Mouse (Mus musculus) retina, embryonic 14.5 days (tissue): Measurements from ENCODE around the gene Akap11.

Experiments
- DNase-seq: peaks from one replicate; pipeline ENCODE4 v3.0.0-alpha.2; 2015; ENCODE audit warnings: low spot score

Akap11 gene

DNA sequence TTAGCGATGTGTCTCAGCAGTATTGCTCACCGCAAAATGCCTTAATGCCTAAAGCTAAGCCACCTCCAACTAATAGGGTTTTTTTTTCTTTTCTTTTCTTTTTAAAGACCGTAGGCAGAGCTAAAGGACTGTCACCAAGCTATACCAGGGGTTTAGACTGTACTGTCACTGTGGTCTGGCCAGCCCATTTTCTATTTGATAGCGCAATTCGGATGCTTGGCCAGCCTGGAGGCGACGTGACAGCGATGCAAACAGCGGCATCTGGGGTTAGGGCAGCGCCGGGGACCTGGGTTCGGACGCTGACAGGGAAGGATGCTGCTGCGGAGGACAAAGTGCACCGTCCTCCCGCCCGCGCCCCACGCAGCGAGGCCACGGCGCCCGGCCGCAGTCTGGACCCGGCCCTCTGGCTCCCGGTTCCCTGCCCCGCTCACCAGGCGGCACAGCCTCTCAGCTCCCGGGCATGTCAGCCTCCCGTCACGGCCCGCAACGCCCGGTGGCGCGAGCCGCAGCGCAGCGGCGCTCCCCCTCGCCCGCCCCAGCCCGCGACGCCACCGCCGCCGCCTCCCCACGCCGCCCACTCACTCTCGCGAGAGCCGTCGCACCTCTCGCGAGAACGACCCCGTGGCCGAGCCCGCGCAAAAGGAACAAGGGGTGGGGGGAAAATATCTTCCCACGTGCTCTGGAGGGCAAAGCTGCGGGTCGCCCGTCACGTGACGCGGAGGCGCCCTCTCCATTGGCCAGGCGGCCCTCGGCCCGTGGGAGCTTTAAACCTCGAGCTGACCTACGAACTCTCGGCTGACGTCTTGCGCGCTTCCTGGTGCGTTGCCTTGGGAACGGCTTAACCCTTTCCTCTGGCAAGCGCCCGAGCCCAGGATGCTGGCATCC, at the start of gene Akap11:
Gene Akap11 (minus strand): TSS at position 528 of the 885 bp plus-strand sequence.
- peak; percentile 97 for DNase-seq

DNA sequence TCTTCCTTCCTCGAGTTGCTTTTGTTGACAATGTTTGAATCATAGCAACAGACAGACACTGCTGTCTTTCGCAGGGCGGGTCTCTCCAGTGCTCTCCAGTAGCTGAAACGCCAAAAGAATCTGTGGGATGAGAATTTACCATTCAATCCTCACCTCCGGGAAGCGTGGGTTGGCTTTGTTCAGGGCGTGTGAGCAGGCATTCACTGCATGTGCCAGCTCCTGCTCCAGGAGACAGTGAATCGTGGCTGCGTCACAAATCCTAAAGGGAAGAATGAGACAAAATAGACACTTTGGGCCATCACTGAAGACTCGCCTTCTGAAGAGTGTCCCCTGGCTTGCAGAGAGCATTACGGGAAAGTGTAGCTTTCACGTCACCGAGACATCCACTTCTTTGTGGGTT, 47.6 kb upstream of the Akap11 start:
- DNase-seq: no peak

DNA sequence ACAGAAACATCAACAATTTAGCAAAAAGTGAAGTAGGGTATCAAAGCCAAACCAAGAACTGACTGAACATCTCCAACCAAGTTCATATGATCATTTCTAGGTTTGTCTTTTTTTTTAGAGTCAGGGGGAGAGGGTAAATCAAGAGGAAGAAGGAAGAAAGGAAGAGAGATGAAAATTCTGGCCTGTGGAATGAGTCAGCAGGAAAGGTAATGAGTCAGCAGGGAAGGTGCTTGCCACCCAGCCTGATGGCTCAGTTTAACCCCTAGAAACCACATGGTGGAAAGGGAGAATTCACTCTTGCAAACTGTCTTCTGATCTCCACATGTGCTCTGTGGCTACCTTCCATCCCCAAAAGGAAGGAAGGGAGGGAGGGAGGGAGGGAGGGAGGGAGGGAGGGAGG, 46.6 kb upstream of the Akap11 start:
- no peak for DNase-seq

DNA sequence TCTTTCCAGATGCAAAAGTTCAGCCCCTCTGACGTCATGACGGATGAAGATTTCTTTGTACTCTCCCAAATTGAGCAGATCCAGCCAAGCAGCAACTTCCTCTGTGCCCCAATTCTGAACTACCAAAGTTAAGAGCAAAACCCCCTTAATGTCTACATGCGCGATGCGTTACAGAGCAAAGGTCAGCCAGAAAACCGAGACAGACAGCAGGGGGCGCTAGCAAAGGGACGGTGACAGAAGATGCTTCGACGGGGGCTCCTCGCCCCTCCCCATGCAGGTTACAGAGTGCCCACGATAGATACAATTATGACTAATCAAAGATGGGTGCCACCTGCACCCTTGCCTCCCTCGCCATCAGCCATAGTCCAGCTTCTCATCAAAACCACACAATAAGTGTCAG, 39.3 kb upstream of the Akap11 start:
- peak; percentile 14 for DNase-seq

DNA sequence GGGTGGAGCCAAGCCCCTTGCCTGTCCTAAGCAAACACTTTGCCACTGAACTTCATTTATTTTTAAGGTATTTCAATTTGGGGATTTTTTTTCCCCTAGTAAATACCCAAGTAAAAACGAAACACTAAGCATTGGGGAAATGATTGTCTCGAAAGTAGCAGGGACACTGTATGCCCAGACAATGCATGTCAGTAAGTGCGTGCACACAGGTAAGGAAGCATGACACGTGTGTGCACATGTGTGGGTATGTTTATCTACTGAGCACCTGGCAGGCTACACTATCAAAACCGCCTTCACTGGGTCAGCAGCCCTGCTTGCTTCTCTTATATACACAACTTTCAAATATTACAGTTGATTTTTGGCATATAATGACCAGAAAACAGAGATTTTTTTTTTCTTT, 31.8 kb upstream of the Akap11 start:
- DNase-seq: no peak

DNA sequence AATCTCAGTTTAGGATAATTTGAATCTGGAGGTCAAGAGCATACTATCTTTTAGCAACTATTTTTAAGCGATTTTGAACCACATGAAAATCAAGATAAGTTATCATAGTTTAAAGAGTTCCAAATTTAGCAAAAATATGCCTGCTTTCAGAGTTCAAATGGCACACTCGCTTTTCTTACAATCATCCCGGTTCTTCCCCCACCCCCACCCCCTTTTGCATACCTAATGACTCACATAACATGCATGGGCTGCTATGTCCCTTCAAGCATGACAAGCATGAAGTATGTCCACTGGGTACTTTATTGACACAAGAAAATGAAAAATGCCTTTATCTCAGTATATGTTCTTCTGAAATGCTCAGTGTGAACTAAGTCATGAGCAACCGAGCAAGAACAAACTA, 29.8 kb upstream of the Akap11 start:
- DNase-seq: no peak

DNA sequence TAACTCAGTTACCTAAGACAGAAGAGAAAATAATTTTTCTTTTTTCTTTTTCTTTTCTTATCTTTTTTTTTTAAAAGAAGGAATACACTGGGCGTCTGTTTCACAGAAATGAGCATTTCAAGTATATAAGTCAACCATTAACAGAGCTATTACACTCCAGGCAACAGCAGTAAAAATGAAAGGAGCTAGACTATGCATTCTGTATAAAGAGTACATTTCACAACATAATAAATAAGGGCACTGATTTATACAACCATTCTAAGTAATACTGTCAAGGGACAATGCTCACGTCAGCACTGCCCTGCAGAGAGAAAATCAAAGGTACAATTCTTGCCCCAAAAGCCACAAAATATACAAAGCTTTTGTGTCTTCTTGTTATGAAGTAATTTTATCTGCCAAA, 27.7 kb upstream of the Akap11 start:
- no peak for DNase-seq

DNA sequence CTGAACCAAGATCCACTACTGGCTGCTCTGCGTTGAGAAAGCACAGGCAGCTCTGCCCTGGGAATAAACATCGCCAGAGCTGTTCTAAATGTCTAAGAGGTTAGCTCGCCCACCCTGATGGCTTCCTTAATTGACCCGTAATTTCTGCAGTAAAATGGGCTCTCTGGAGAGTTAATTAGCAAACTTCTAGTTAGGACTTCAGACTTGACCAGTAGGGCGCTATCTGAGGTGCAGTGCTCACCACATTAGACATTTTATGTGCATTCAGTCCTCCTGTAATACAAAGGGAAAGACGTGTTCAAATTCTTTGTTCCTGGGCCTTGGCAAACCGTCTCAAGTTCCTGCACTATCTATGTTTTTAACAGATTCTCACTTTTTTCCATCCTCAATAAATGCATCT, 26.6 kb upstream of the Akap11 start:
- DNase-seq: no peak

DNA sequence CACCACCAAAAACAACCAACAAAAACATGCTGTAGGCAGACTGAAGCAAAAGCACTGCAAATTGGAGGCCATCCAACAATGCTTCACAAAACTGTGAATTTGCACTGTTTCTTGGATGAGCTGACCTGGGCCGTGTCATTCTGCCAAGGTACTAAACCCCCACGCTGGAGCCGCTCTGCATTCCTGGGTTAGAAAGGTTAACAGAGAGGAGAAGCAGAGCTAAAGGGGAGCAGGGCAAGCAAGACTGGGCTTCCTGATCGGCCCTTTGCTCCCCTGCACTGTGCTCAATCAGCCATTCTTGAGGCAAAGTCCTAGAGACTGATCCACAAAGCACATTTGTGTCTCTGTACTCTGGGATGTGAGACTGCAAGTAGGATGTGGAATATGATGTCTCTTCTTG, 25.5 kb upstream of the Akap11 start:
- no peak for DNase-seq

DNA sequence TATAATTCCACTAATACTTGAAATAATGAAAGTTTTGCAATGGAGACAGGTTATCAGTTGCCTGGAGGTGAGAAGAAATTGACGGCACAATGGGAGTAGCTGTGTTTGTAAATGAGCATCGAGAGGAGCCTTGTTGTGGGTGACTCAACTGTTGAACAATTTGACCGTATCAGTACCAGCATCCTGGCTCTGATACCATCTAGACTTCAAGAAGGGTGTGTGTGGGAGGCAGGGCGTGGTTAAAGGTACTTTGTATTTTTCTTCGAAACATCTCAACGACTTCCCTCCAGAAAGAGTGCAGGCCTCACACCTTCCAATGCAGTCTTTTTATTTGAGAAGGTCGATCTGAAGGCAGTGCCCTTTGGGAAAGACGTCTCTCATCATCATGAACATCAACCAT, 22.4 kb upstream of the Akap11 start:
- DNase-seq: no peak

DNA sequence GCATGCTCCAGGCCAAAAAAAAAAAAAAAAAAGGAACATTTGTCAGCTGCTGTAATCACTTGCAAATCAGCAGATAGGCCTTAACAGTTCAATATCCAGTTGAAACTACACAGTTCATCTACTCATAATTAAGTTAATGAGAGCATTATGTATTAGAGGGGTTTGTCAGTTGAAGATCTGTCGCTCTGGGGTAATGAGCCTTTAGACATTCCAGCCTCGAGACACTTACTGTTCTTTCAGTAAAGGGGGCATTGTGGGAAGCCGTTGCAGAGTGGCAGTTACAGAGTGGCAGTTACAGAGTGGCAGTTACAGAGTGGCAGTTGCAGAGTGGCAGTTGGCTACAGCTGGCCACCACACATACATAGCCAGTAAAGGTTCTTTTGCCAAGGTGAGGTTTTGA, 18.2 kb upstream of the Akap11 start:
- peak; percentile 24 for DNase-seq

DNA sequence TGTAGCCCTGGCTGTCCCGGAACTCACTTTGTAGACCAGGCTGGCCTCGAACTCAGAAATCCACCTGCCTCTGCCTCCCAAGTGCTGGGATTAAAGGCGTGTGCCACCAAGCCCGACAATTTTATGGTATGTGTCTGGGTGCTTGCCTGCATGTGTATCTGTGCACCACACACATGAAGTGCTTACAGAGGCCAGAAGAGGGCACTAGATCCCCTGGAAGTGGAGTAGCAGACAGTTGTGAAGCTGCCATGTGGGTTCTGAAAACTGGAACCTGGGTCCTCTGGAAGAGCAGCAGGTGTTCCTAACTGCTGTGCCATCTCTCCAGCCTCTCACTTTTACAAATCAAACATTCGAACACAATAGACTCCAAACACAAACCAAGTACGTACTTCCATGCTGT, 17.1 kb upstream of the Akap11 start:
- no peak for DNase-seq

DNA sequence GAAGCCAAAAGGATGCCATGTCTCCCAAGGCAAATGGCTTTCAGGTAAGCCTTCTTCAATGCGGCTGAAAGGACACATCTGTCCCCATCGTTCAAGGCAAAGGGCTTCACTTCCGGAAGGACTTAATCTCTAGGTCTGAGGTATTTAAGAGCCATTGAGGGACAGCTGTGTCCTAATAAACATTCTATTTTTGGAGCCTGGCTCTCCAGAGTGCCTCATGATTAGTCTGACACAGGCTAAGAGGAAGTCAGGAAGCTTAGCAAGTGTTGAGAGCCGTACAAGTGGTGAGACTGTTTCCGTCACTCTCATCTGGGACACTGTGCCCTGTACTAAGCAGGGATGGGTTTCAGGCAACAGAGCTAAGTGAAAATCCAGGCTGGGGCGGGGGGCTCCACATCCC, 12.2 kb upstream of the Akap11 start:
- no peak for DNase-seq

DNA sequence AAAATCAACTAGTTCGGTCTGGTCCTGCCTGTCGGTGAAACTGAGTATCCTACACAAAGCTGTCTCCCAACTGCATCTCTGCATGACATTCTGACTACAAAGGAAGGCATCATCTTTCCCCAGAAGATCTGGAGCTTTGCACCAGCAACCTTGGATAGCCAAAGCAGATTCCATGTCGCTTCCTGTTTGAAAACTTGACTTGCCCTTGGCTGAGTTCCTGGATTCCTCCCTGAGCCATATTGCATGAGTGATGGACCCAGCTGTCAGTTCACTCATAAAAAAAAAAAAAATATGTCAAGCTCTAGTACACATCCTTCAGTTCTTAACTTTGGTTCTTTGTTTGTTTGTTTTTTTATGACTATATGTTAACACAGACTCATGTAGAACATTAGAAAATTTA, 4.7 kb upstream of the Akap11 start:
- DNase-seq: no peak

DNA sequence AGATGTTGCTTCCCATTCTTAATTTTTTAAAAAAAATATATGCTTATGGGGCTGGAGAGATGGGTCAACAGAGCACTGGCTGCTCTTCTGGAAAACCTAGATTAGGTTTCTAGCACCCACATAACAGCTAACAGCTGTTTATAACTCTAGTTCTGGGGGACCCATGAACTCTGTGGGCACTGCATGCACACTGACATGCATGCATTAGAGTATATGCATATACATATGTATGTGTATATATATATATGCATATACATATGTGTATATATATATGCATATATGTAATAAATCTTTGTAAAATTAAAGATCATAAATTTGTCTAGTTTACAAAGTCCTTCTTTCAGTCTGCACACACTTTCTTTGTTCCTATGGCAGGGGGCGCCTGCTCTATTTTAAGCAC, 3.2 kb upstream of the Akap11 start:
- DNase-seq: no peak

DNA sequence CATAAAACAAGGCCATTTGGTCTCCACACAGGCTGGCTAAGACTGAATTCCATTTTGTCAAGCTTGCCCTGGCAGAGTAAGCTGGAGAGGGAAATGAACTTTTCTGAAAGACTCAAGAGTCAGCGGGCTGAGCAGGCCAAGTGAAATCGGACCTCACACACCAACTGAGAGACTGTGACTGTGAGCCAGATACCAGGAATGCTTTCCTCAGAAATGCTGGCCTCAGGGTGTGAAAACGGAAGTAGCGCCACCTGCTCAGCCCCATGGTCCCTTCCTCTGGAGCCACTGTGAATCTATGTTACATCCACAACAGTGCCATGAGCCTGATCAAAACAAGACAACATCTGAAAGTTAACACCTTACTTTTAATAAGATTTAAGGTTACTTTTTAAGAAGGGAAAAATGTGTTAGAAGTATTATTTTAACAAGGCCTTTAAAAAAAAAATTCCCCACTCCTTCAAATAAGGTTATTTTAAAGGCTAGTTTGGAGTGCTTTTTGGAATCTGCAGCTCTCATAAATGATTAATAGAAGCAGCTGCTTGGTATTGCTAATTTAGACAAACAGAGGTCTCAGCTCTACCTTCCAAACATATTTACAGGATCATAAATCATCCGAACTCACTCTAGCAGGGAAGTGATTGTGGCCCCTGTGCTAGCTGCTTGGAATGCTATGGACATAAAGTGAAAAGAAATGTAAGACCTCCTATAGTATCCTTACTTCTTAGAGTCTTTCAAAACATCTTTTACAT, 2.1 kb upstream of the Akap11 start:
- DNase-seq: peak; percentile 24

DNA sequence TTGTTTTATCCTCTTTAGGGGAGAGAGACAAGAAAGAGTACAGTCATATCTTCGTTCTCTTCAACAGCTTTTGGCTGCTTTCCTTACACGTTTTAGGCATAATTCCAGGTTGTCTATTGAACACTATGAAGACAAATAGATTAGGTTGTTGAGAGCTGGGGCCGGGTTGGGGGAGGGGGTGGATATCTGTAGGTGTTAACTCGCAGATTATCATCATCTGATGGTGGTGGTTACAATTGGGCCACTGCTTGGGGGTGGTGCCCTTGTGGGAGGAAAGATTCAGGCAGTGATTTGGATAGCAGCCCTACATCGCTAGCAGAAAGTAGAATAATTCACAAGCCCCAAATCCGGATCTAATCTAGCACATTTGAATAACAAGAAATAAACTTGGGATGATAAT, 943 bp upstream of the Akap11 start:
- DNase-seq: no peak

DNA sequence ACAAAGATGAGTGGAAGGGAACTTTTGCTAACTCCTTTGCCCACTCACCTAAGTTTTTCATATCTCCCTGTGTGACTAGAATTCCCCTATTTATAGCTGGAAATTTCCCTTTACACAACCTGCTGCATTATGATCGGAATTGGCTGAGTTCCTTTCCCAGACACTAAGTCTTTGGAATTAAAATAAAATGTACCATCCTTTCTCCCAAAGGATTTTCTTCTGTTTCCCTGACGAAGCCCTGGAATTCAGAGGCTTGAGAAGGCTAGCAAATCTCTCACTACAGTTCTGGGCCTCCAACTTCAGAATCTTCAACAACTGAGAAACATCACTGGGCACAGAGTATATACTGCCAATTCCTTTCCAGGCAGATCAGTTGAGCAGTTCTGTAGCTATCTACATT, 1.2 kb downstream of the Akap11 start:
- no peak for DNase-seq

DNA sequence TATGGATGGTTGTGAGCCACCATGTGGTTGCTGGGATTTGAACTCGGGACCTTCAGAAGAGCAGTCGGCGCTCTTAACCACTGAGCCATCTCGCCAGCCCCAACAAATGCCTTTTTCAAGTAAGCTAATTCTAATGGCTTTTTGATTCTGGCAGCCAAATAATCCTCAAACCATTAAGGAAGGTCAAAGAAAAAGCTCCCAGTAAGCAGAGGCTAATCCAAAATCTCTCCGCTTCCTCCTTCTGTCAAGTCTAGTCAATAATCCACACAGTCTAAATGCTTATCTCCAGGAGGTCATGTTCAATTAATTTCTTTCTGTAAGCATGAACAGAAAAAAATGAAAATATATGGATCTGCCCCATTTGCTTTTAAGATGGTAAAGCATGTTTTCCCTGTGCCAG, 2.0 kb downstream of the Akap11 start:
- DNase-seq: peak; percentile 37

DNA sequence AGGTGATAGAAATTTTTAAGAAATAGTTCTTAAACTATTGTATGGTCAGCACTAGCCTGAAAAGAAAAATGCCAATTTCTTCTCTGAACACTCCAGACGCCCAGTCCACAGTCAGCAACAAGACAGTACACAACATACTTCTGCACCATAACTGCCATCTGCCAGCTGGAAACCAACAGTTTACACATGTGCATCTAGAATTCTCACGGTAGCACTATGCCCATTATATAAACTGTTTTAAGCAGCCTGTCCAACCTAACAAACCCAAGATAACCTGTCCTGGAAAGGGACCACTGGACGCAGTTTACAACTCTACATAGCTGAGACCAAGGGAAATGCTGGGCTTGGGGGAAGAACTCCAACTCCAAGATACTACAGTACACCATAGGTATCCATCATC, 2.9 kb downstream of the Akap11 start:
- no peak for DNase-seq

DNA sequence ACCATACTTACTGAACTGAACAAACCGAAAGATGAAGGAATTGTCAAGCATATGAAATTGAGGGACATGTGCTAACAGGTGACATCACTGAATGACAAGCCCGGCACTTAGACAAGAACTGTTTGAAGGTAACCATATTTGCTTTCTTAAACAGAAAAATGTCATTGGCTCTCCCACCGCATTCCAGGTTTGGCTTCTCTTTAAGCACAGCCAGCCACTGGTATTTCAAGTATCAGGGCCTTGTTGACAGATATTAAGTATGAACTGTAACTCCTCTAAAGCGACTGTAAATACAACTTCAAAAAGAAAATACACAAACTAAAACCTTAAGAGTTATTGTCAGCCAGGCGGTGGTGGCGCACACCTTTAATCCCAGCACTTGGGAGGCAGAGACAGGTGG, 4.3 kb downstream of the Akap11 start:
- DNase-seq: no peak

DNA sequence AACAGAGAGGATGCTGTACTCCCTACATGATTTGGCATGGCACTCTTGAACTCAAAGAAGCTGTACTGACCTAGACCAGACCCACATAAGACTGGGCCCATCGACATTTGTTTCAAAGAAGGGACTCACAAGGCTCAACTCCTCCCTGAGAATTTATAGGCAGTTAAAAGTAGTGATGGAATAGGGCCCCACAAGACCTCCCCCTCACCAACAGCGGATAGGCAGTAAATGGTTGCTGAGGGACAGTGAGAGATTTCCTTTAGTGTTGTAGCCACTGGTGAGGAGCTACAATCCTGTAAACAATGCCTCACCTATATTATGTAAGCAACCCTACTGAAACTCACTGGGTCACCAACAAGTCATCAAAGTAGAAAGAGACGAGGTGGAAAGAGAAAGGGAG, 6.4 kb downstream of the Akap11 start:
- DNase-seq: no peak
